Mouse (Mus musculus) layer of hippocampus, postnatal 25 days (tissue): ENCODE results near the gene S100a16. TPM values are rescaled to one million over a fixed set of nuclear protein-coding genes. Genes with fewer than 3 reads are reported as not detected.

Experiments used
- DNase-seq, 2 experiments: peaks; one replicate each; pipeline ENCODE4 v3.0.0; 2022; ENCODE audit warnings: mixed read lengths in 2 of 2, low spot score in 1 of 2; ENCODE audit errors: extremely low spot score in 1 of 2
- total RNA-seq, 2 experiments: library from RNA; stranded (reverse); gene quantifications; 2 replicates each; pipeline ENCODE4 v1.2.3; 2021

The S100a16 gene
- 100 to 1,000 TPM; 101 to 107 TPM for total RNA-seq

DNA sequence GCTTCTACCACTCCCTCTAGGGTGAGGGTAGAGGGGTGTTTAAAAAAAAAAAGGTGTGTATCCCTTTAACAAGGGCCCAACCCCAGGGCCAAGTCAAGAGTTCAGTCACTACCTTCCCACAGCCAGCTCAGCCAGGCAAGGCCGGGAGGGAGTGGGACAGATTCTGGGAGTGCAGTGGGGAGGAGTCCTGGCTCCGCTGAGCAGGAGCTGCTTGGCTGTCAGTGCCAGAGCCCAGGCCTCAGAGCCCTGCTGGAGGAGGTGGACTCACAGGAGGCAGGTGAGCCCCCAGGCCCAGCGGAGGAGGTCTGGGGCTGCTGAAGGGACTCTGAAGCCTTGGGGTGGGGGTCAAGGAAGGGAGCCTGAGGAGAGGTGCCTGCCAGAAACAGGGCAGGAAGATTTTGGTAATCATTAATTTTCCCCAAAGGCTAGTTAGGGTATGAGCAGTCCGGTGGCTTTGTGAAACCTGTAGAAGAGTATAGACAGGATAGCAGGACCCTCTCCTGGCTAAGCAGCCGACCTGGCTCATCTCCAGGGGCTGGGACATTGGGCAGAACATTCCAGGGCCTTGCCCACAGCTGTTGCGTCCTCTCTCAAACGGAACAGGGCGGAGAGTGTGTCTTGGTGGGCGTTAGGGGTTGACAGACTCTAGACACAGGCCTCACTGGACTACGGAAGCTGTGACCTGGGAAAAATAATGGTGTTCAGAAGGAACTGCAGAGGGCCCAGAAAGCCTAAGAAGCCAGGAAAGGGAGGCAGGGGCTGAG lies at the start of gene S100a16:
S100a16 (plus strand) TSS at position 114 of the 764 bp plus-strand sequence.
- DNase-seq = peak in 1 of 2 experiments; percentile 37

DNA sequence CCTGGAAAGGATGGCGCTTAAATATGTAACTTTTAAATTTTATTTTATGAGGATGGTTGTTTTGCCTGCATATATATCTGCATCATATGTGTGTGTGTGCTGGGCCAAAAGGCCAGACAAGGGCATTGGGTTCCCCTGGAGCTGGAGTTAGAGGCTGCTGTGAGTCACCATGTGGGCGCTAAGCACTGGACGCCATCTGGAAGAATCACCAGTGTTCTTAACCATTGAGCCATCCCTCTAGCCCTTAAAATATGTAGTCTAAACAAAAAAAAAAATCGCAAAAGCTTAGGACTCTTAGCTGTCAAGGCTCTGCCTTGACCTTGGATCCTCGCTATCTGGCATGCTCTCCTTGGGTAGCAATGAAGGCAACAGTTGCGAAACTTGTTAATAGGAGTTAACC lies 48.5 kb upstream of the S100a16 start:
- no peak for DNase-seq

DNA sequence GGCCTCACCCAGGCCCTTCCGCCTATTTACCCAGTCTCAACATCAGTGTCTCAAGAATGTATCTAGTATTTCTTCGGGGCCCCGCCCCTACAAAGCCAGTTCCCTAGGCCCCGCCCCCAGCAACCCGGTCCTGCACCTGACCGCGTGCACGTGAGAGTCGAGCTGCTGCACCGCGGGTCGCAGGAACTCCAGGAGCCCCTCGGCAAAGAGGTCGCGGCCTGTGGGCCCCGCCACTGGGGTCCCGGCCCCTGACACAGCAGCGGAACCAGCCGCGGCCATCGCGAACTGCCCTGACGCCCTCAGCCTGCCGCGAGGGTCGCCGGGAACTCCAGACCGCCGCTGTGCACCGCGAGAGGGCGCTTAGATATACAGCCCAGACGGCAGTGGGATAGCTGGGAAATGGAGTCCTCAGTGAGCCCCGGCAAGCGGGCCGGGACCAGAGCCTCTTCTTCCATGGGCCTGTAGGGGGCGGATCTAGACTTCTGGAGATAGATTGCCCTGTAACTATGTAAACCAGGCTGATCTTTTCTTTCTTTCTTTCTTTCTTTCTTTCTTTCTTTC lies 46.3 kb upstream of the S100a16 start, which contains the start of gene Snapin:
Snapin (minus strand) TSS at position 338 of the 561 bp plus-strand sequence.
- peak; percentile 86 to 93 for DNase-seq

DNA sequence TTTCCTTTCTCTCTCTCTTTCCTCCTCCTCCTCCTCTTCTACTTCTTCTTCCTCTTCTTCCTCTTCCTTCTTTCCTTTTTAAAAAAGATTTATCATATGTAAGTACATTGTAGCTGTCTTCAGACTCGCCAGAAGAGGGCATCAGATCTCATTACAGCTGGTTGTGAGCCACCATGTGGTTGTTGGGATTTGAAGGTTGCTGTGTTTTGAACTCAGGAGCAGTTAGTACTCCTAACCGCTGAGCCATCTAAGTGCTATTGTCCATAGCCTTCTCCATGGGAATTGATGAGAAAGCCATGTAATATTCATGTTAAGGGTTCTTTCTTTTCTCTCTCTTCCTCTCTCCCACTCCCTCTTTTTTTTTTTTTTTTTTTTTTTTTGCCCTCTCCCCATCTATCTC lies 45.7 kb upstream of the S100a16 start:
- DNase-seq = no peak

DNA sequence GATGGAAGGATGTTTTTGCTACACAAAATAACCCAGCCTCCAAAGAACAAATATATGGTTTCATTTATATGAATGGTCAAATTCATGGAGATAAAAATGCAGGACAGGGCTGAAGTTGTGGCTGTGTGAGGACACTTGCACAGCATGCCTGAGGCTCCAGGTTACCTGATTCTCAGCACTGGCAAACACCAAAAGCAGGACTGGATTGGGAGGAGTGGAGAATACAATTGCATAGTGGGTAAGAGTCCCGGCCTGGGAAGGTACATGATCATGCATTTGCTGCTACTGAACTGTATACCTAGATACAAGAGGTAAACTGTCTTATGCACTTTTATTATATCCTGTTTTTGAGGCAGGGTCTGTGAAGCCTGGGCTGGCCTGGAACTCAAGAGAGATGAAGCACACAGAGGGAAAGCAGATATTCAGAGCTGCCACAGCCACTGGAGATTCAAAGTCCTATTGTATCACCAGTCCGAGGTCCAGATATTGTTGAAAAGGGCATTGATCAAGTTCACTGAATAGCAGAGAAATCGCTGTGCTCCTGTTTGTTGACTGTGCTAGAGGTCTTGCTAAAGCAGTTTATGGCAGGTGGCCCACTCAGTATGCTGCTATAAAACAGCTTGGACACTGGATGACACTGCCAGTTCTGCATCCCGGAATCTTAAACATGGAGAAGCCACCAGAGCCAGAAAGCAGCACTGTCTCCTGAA lies 43.1 kb upstream of the S100a16 start:
- no peak for DNase-seq

DNA sequence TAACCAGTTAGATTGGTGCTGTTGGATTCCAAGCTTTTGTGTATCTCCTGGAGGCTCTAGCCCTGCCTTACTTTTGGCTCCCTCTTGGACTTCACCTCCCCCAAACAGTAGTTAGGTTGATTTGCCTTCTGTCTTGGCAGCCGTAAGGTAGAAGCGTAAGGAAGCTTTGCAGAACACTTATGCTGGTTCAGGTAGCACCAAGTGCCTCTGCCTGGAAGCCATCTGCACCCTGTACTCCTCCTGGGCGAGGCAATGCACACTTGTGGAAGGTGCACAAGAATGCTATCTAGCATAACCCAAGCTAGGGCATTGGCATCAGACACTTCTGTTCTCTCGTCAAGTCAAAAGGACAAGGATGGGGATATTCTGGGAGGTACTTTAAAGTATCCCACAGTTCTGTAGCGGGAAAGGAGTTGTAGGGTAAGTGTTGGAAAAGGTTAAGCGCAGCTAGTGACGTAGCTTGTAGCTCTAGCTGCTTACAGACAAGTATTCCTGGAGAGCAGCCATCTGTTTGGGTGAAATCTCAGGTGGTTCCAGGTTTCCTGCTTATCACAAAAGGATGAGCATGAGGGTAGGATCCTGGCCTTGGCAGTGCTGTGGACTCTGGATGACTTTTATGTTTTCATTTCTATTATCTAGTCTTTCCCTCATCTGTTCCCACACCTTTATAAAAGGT lies 41.1 kb upstream of the S100a16 start:
- no peak for DNase-seq

DNA sequence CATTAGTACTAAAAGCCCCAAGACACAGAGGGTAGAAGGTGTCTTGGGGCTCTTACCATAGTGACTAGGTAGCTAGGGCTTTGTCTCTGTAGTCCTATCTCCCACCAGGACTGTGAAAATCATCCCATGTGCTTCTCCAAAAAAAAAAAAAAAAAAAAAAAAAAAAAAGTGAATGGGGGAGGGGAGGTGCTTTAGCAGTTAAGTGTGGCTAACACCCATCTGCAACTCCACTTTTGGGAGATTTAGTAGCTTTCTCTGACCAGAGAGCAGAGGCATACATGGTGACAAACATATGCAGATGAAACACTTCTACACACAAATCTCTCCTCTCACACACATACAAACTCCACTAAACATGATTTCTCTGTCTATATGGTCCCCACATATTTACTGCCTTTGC lies 39.5 kb upstream of the S100a16 start:
- no peak for DNase-seq

DNA sequence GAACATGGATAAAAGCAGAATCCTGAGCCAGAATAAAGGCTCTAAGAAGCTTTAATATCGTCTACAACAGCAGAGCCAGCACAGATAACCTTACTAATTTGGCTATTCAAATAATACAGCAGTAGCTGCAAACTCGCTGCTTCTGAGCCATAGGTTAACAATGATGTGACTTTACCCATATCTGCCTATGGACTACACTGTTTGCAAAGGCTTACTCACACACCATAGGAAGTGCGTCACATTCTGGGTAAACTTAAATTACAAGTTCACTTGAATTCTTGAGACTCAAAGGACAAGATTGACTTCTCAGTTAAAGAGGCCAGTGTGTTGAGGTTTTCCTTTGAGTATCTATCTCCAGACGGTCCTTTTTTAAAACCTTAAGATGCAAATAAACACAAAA lies 33.6 kb upstream of the S100a16 start:
- no peak for DNase-seq

DNA sequence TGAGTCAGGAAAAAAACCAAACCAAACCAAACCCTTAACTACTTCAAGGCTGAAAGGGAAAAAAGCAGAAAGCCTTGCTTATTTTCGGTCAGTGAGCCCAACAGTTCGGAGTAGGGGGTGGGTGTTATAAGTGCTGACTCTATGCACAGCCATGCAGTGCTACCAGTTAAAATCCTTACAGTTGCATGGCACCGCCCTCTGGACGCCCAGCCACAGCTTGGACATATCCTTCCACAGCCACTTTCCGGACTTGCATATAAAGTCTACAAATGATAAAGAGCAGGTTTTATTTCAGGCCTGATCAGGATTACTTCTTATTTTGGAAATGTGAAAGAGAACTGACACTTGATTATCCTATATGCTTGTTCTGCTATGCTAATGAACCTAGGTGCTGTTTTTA lies 31.8 kb upstream of the S100a16 start:
- DNase-seq = no peak

DNA sequence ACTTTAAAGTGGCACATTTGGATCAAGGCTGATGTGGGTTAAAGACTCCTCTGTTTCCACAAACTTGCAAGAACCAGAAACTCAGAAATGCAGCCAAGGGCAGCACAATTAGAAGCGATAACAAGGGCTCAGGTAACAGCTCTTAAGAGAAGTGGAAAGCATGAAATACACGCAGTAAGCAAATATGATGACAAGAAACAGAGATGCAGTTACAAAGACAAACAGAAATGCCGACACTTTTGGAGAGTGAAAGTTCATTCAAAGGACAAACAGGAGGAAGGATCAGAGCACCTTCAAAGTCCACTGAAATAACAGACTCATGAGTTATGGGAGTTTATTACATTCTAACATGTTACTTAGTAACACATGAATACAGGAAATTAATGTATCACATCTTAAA lies 30.7 kb upstream of the S100a16 start:
- DNase-seq = no peak

DNA sequence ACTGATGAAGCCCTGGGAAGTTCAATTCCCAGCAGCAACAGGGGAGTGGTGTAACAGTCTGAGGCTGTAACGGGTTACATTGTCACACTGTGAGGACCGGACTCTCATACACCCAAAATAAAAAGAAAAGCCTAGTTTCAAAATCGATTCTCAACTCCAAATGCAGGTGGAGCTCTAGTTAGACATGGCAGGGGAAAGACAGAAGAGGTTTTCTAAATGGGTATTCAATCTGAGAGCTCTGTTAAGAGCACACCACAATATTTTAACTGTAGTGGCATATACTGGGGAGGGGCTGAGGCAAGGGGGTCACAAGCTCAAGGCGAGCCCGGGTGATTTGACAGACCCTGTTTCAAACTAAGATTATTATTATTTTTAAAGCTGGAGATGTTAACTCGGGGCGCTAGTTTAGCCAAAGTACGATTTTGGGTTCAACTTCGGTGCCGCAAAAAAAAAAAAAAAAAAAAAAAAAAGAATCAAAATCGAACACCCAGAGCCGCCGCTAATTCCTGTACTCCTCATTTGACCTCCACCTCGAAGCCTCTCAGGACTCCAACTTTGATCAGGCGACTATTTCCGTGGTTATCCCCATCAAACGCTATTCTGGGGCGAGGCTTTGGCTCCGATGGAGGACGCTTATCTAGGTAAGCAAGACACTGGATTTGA lies 28.6 kb upstream of the S100a16 start:
- DNase-seq = no peak

DNA sequence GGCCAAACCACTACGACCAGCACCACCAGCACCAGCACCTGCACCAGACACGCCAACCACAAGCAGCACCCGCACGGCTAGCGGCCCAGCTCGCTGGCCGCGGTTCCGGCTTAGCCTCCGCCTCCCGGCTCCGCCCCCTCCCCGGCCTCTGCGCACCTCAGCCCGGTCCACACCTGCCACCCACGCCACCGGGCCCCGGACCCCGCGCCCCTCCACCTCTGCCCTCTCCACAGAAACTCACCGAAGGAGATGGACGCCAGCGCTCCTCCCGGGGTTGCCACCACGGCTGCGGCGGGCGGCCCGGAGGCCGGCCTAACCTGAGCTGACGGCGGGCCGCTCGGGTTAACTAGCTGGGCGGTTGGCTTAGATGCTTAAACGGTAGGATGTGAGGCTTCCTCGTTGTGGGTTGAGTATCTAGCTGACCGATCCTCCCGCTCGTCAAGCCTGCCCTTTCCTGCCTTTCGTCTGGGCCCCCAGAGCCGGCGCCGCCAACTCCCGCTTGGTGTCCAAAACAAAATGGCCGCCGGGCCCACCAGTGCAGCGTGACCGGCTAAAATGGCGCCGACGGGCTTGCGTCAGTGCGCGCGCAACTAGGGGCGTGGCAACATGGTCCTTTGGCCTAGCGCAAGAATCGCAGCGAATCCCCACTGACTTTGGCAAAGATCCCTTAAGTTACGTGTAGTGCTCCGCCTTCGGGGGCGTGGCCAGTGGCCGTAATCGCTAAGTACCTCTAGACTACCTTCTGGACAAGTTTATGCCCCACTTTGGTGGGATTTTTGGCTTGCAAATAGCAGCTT lies 27.9 kb upstream of the S100a16 start, which contains the start of gene Chtop:
Chtop (minus strand) TSS at position 549 of the 797 bp plus-strand sequence.
- peak; percentile 96 to 98 for DNase-seq

DNA sequence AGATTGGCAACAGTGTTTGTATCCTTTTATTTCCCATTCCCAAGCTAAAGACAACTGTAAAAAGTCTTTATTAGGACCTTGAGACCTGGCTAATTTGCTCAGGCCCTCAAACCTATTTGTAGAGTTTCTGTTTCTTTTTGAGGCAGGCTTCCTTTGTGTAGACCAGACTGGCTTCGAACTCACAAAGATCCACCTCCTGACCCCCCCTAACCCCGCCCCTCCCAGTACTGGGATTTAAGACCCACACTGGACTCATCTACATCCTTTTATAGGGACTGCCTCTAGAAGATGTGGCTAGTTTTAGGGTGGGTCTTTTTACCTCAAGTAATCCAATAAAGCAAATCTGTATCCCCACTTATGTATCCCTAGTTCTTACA lies 27.3 kb upstream of the S100a16 start:
- no peak for DNase-seq

DNA sequence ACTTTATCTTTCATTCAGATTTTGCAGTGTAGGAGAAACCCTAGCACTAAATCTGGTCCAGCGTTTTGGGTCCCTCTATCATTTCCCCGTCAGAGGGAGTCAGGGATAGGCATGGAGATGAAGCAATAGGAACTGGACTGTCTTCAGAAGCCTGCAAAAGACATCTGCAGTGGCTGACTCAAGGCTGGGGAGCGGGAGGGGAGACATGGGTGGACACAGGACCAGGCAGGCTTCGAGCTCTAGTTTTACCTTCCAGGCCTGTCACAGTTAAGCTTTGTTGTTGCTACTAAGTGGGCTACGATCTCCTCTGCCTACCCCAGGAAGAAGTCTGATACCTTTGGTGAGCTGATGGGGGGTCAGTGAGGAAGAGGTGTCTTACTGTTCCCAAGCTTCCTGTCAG lies 24.8 kb upstream of the S100a16 start:
- no peak for DNase-seq

DNA sequence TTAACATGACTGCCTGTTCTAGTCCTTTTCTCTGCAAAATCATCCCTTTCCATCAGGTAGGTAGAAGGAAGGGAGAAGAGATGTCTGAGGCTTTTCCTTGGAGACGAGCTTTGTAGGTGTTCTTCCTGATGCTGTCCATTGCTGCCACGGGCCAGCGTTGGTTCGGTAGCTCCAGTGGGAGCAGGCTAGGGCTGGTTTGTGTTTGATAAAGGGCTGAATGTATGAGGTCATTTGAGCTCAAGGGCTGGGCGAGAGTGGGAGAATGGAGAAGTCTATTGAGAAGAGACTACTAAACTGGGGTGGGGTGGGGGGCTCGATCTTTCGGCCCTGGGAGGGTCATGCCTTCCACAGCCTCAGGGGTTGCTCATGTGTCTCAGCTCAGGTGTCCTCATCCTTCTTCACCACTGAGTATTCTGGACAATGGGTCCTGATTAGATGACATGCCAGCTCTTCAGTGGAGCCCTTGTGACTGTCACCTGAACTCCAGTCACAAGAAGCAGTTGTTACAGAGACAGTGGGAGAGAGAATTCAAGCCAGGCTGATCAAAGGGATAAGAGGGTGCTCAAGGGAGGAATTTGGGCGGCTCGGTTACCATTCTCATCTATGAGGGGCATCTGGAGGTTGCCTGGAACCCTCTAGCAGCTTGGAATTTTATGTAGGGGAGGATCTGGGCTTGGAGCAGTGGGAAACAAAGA lies 24.0 kb upstream of the S100a16 start:
- no peak for DNase-seq

DNA sequence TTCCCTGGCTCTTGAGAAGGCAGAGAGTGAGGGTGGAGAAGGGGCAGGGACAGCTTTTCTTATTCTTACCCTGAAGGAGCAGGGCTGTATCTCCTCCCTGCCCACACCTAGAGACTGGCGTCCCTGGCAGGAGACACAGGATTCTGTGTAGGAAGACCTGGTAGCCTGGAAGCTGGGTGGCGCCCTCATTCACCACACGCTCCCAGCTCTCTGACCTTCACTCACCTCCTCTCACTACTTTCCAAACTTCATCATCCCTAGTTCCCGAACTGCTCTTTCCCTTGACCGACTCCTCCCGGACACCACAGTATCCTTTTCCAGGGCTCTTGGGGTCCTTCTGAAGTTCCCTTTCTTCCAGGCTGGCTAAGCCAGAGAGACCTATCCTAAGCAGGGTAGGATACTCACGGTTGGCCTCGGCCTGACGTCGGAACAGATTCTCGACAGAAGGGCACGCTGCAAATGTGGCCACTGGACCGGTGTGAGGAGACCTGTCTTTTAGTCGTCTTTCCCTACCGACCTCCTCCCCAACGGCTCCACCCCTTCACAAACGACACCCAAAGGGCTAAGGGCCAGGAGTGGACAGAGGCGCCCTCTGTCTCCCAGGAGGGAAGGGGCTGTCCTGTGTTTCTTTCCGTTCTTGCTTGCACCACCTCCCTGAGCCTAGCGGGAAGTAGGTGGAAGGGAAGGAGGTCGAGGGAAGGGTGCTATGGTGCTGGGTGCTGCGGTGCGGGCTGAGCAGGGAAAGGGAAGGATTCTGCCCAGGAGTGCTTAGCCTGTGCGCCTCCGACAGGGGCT lies 23.1 kb upstream of the S100a16 start, which contains the start of the genes S100a1 and S100a13:
S100a1 (minus strand) TSS at position 597 of the 795 bp plus-strand sequence.
S100a13 (plus strand) TSS at position 640 of the 795 bp plus-strand sequence.
- DNase-seq = no peak

DNA sequence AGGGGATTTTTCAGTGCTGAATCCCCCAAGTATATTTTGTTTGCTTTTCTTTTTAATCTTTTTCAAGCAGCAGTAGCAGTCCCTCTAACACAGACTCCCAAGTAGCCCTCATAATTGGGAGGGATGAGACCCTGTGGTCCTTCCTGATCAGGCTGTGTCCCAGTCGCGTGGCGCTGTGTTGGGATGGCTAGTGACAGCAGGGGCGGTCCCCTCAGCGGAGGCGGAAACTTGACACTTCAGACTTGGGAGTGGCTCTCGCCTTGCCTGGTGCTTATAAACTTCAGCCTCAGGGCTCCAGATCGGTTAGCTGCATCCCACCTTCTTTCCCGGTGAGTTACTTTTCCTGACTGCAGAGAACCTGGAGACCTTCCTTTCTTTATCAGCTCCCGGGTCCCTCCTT lies 22.4 kb upstream of the S100a16 start:
- no peak for DNase-seq

DNA sequence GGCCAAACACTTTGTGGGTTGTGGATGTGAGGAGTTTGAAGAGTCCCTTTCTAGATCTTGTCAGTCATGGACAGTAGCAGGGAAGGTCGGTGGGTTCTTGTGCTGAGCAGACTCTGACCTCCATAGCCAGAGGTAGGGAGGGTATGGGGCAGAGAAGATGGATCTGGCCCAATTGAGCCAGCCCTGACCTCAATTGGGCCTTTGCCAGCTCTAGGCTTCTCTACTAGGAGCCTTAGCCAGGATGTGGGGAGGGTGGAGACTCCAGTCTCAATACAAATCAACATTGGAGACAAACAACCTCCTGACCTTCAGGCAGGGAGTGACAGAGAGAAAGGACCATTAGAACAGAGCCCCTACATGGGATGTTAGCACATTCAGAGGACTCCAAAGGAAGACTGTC lies 21.8 kb upstream of the S100a16 start:
- no peak for DNase-seq
